Mouse (Mus musculus) embryonic facial prominence, embryonic 15.5 days (tissue): ENCODE data around the gene Kcna5. TPM values are rescaled to one million over a fixed set of nuclear protein-coding genes. Genes with fewer than 3 reads are reported as not detected.

ENCODE experiments used
- ATAC-seq: fragments of 200-750 bp; cut with Nextera tagmentation; 2 replicates; pipeline ENCODE4 v1.8.0; 2017; ENCODE audit warnings: low read depth, moderate TSS enrichment; ENCODE audit not compliant: insufficient number of reproducible peaks, low FRiP score, low TSS enrichment
- H3K27ac ChIP-seq: fragments of 300-500 bp; sonication (generic); replicated peaks from 2 replicates; pipeline ENCODE4 v1.5.1; 2015; ENCODE audit warnings: mild to moderate bottlenecking, inconsistent platforms
- H3K27me3 ChIP-seq: fragments of 300-500 bp; sonication (generic); 2 replicates; pipeline ENCODE4 v1.6.1; 2015; ENCODE audit warnings: inconsistent platforms
- H3K36me3 ChIP-seq: fragments of 300-500 bp; sonication (generic); 2 replicates; pipeline ENCODE4 v1.6.1; 2015; ENCODE audit warnings: mild to moderate bottlenecking, inconsistent platforms
- H3K4me1 ChIP-seq: fragments of 300-500 bp; sonication (generic); 2 replicates; pipeline ENCODE4 v1.6.1; 2015; ENCODE audit warnings: inconsistent platforms
- H3K4me2 ChIP-seq: fragments of 300-500 bp; sonication (generic); replicated peaks from 2 replicates; pipeline ENCODE4 v1.6.1; 2015; ENCODE audit warnings: mild to moderate bottlenecking, inconsistent platforms
- H3K4me3 ChIP-seq: fragments of 300-500 bp; sonication (generic); replicated peaks from 2 replicates; pipeline ENCODE4 v1.5.1; 2015; ENCODE audit warnings: mild to moderate bottlenecking, inconsistent platforms
- H3K9ac ChIP-seq: fragments of 300-500 bp; sonication (generic); 2 replicates; pipeline ENCODE4 v1.6.1; 2015; ENCODE audit warnings: inconsistent platforms
- H3K9me3 ChIP-seq: fragments of 300-500 bp; sonication (generic); replicated peaks from 2 replicates; pipeline ENCODE4 v1.6.1; 2016; ENCODE audit warnings: inconsistent platforms
- WGBS: fragments of 180-500 bp; shearing (Covaris S2); methylation state at CpG from one replicate; pipeline ENCODE4 v1.1.7; 2015; 5-methylcytosine and 5-hydroxymethylcytosine counted together
- polyA plus RNA-seq: library from polyadenylated mRNA; unstranded; fragments of >200 nt; fragmentation: Nextera tagmentation; extraction: Ambion mirVana; gene quantifications from 2 replicates; pipeline ENCODE4 v1.2.1, GENCODE M21; 2015

The Kcna5 gene
- polyA plus RNA-seq, 1 experiment from 2014 or later: 7.7 TPM

GRCm38 (mm10) chr6:126536926-126537325 lies 1.7 kb upstream of the Kcna5 start:
- peak overlapping the region; percentile 78; the same call in 1 of the 2 replicates for H3K27ac ChIP-seq

GRCm38 (mm10) chr6:126535911-126536270 lies 679 bp upstream of the Kcna5 start:
- H3K27ac ChIP-seq: peak overlapping the region; percentile 78

More at GRCm38 (mm10) chr6:126536926-126537325, 1.7 kb upstream of the Kcna5 start:
- H3K27me3 ChIP-seq: peaks cover 10% of the 10 kb centered on the region
- no peaks in the 10 kb centered on the region for H3K9me3 ChIP-seq
- no peak overlapping the region for H3K9ac ChIP-seq
- H3K4me3 ChIP-seq: no peak overlapping the region
- H3K36me3 ChIP-seq: no peaks in the 10 kb centered on the region
- no peak overlapping the region for H3K4me2 ChIP-seq
- H3K4me1 ChIP-seq: peaks cover 32% of the 10 kb centered on the region
- ATAC-seq: no peak
- WGBS: 53% methylated on average over 4 of the region's 4 CpGs

GRCm38 (mm10) chr6:126534531-126535207 lies 543 bp downstream of the Kcna5 start:
- Histone ChIP-seq H3K36me3 (no peaks in the 10 kb centered on the region), H3K9ac (0 out of 2 replicates have a peak overlapping the region, but pooled peaks have one; percentile 26), H3K4me2 (peak overlapping the region; percentile 63), H3K4me1 (peaks cover 32% of the 10 kb centered on the region), H3K9me3 (no peaks in the 10 kb centered on the region), H3K4me3 (peak overlapping the region; percentile 37), H3K27me3 (peaks cover 10% of the 10 kb centered on the region), H3K27ac (peak overlapping the region; percentile 78)
- ATAC-seq: peak; percentile 22; the same call in 1 of the 2 replicates
- 12% methylated on average over 31 of the region's 31 CpGs for WGBS

More at GRCm38 (mm10) chr6:126535911-126536270, 679 bp upstream of the Kcna5 start:
- H3K36me3 ChIP-seq: no peaks in the 10 kb centered on the region
- H3K9ac ChIP-seq: no peak overlapping the region
- 14% methylated on average over 1 of the region's 1 CpGs for WGBS
- H3K4me1 ChIP-seq: peaks cover 32% of the 10 kb centered on the region
- no peak overlapping the region for H3K4me3 ChIP-seq
- H3K4me2 ChIP-seq: no peak overlapping the region
- ATAC-seq: no peak
- peaks cover 10% of the 10 kb centered on the region for H3K27me3 ChIP-seq
- H3K9me3 ChIP-seq: no peaks in the 10 kb centered on the region

GRCm38 (mm10) chr6:126531306-126531705 lies 3.9 kb downstream of the Kcna5 start:
- Histone ChIP-seq H3K27me3 (peaks cover 10% of the 10 kb centered on the region), H3K9me3 (no peaks in the 10 kb centered on the region), H3K4me2 (no peak overlapping the region), H3K9ac (no peak overlapping the region), H3K27ac (no peak overlapping the region), H3K4me1 (peaks cover 23% of the 10 kb centered on the region), H3K36me3 (no peaks in the 10 kb centered on the region), H3K4me3 (no peak overlapping the region)
- no peak for ATAC-seq
- WGBS: 64% methylated on average over 4 of the region's 4 CpGs

DNA sequence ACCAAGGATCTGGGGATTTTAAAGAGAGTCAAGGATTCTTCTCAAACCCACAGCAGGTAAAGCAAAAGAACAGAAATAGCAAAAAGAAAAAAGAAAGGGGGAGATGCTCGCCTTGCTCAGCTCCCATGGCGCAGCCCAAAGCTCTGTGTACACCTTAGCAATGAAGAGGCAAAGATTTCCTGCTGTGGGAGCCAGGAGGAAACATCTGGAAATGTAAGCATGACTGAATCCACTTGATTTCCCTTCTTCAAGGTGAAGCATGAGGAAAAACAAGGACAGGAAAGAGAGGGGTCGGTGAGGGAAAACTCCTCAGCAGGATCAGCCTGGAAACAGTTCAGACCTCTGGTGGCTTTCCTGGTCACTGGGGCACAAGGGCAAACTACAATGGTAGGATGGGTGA lies 5.2 kb downstream of the Kcna5 start:
- peaks cover 10% of the 10 kb centered on the region for H3K27me3 ChIP-seq
- WGBS: 73% methylated on average over 3 of the region's 3 CpGs
- H3K9ac ChIP-seq: no peak overlapping the region
- no peak overlapping the region for H3K27ac ChIP-seq
- H3K4me3 ChIP-seq: no peak overlapping the region
- no peaks in the 10 kb centered on the region for H3K36me3 ChIP-seq
- peaks cover 17% of the 10 kb centered on the region for H3K4me1 ChIP-seq
- no peak overlapping the region for H3K4me2 ChIP-seq
- ATAC-seq: no peak
- no peaks in the 10 kb centered on the region for H3K9me3 ChIP-seq

GRCm38 (mm10) chr6:126514720-126515119 lies 20.5 kb downstream of the Kcna5 start:
- 0 out of 2 replicates have a peak, but pooled peaks have one; percentile 43 for ATAC-seq
- 58% methylated on average over 10 of the region's 10 CpGs for WGBS
- no peak overlapping the region for H3K27ac ChIP-seq

GRCm38 (mm10) chr6:126513714-126514248 lies 21.4 kb downstream of the Kcna5 start:
- Histone ChIP-seq H3K27me3 (no peaks in the 10 kb centered on the region), H3K9ac (no peak overlapping the region), H3K4me2 (no peak overlapping the region), H3K27ac (no peak overlapping the region), H3K9me3 (no peaks in the 10 kb centered on the region), H3K4me1 (no peaks in the 10 kb centered on the region), H3K4me3 (no peak overlapping the region), H3K36me3 (no peaks in the 10 kb centered on the region)
- 85% methylated on average over 3 of the region's 3 CpGs for WGBS
- no peak for ATAC-seq

More at GRCm38 (mm10) chr6:126514720-126515119, 20.5 kb downstream of the Kcna5 start:
- Histone ChIP-seq H3K9ac (no peak overlapping the region), H3K4me3 (no peak overlapping the region), H3K27me3 (no peaks in the 10 kb centered on the region), H3K9me3 (no peaks in the 10 kb centered on the region), H3K36me3 (no peaks in the 10 kb centered on the region), H3K4me1 (no peaks in the 10 kb centered on the region), H3K4me2 (no peak overlapping the region)

GRCm38 (mm10) chr6:126513154-126513553 lies 22.1 kb downstream of the Kcna5 start:
- H3K27ac ChIP-seq: no peak overlapping the region
- no peaks in the 10 kb centered on the region for H3K27me3 ChIP-seq
- no peak for ATAC-seq
- no peak overlapping the region for H3K9ac ChIP-seq
- no peaks in the 10 kb centered on the region for H3K4me1 ChIP-seq
- no peaks in the 10 kb centered on the region for H3K36me3 ChIP-seq
- H3K4me3 ChIP-seq: no peak overlapping the region
- H3K9me3 ChIP-seq: no peaks in the 10 kb centered on the region
- WGBS: 88% methylated on average over 3 of the region's 3 CpGs
- H3K4me2 ChIP-seq: no peak overlapping the region

- no peak overlapping the region for H3K4me3 ChIP-seq
- no peaks in the 10 kb centered on the region for H3K27me3 ChIP-seq
- H3K9ac ChIP-seq: no peak overlapping the region
- H3K4me1 ChIP-seq: no peaks in the 10 kb centered on the region
- H3K4me2 ChIP-seq: no peak overlapping the region
- ATAC-seq: no peak
- H3K36me3 ChIP-seq: no peaks in the 10 kb centered on the region
- no peaks in the 10 kb centered on the region for H3K9me3 ChIP-seq
- 72% methylated on average over 6 of the region's 6 CpGs for WGBS
- no peak overlapping the region for H3K27ac ChIP-seq
These were observed 26.5 kb downstream of the Kcna5 start for GRCm38 (mm10) chr6:126508671-126509070.

- no peaks in the 10 kb centered on the region; the same call in none of the 2 replicates for H3K27me3 ChIP-seq
- H3K9ac ChIP-seq: no peak overlapping the region
- no peaks in the 10 kb centered on the region for H3K9me3 ChIP-seq
- no peak for ATAC-seq
- no peaks in the 10 kb centered on the region for H3K4me1 ChIP-seq
- H3K27ac ChIP-seq: no peak overlapping the region
- no peaks in the 10 kb centered on the region for H3K36me3 ChIP-seq
- H3K4me2 ChIP-seq: no peak overlapping the region
- 75% methylated on average over 8 of the region's 8 CpGs for WGBS
- no peak overlapping the region for H3K4me3 ChIP-seq
These were observed 31.3 kb downstream of the Kcna5 start for GRCm38 (mm10) chr6:126503920-126504319.

- Histone ChIP-seq H3K27me3 (no peaks in the 10 kb centered on the region; the same call in none of the 2 replicates), H3K36me3 (no peaks in the 10 kb centered on the region), H3K9ac (no peak overlapping the region), H3K4me3 (no peak overlapping the region), H3K27ac (no peak overlapping the region), H3K4me1 (no peaks in the 10 kb centered on the region), H3K4me2 (no peak overlapping the region), H3K9me3 (no peaks in the 10 kb centered on the region)
- 39% methylated on average over 9 of the region's 9 CpGs for WGBS
- ATAC-seq: no peak
These were observed 32.4 kb downstream of the Kcna5 start for GRCm38 (mm10) chr6:126502691-126503301.
